Mouse (Mus musculus) cerebellum, postnatal 36 days (tissue): ENCODE results near the gene Tas2r102.

ENCODE experiments used
- DNase-seq, 2 experiments: peaks; one replicate each; pipeline ENCODE4 v3.0.0; 2021 to 2022; ENCODE audit warnings: mixed read lengths in 2 of 2

Gene Tas2r102

DNA sequence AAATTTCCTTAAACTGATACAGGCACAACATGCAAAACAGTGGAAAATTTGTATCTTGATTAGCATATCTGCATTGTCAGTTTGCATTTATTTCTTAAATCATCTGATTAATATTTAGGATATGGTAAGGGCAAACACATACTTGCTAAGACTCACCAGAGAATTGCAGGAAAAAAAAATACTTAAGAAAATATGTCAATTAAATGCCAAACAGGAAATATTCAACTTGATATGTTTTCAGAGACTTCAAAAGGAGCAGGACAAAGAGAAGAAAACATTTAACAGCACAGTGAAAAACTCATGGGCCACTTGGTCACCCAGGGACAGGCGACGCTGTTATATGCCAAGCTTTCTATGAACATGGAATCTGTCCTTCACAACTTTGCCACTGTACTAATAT is at the start of gene Tas2r102:
Gene Tas2r102 (plus strand): TSS at position 301 of the 400 bp plus-strand sequence.
- no peak for DNase-seq

GRCm38 (mm10) chr6:132737935-132738334 is 24.0 kb upstream of the Tas2r102 start, which contains the start of gene Tas2r115:
Gene Tas2r115 (minus strand): TSS chr6:132738035.
- DNase-seq: no peak

- no peak for DNase-seq
Observed at GRCm38 (mm10) chr6:132750206-132750605, 11.7 kb upstream of the Tas2r102 start.

DNA sequence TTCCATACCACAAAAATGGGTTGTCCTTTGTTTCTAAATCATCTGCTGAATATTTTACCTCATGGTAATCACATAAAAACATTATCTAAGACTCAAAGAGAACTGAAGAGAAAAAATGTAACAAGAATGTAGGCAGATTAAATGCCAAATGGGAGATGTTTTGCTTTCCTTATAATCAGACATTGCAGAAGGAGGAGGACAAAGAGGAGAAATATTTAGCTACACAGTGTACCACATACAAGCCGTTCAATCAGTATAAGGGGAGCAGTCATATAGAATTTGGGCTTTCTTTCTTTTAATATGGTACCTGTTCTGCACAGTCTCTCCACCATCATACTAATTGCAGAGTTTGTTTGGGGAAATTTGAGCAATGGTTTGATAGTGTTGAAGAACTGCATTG is 7.5 kb upstream of the Tas2r102 start, which contains the start of gene Tas2r124:
Gene Tas2r124 (plus strand): TSS at position 301 of the 400 bp plus-strand sequence.
- no peak for DNase-seq

GRCm38 (mm10) chr6:132778062-132778461 is 16.1 kb downstream of the Tas2r102 start, which contains the start of gene Tas2r136:
Gene Tas2r136 (minus strand): TSS chr6:132778162.
- no peak for DNase-seq

GRCm38 (mm10) chr6:132795393-132795792 is 33.5 kb downstream of the Tas2r102 start:
- no peak for DNase-seq

GRCm38 (mm10) chr6:132802518-132802917 is 40.6 kb downstream of the Tas2r102 start, which contains the start of gene Tas2r117:
Gene Tas2r117 (plus strand): TSS chr6:132802818.
- DNase-seq: no peak
